Mouse (Mus musculus): ENCODE measurements around the gene Dnal4.

Gene Dnal4

GRCm38 (mm10) chr15:79760956-79761355 lies 16.7 kb downstream of the Dnal4 start:
- no peak for DNase-seq

DNA sequence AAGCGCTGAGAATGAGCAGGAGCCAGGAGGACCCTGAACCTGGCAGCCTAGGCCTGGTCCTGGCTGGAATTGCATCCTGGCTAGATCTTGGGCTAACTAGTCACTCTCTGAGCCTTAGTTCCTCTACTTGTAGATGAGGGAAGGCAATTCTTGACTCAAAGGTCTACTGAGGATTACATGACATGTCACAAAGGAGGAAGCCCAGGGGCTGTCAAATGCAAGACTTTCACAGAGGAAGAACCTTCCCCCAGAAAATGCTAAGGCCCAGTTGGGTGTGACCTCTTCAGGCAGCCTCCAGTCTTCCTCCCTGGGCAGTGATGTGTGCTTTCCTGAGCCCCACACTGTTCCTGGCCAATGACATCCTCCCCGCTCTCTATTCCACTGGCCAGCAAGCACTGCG lies 20.5 kb downstream of the Dnal4 start:
- DNase-seq: no peak

- no peak for DNase-seq
Measured at GRCm38 (mm10) chr15:79755977-79756625, 21.5 kb downstream of the Dnal4 start.

GRCm38 (mm10) chr15:79755176-79755575 lies 22.5 kb downstream of the Dnal4 start:
- DNase-seq: no peak

DNA sequence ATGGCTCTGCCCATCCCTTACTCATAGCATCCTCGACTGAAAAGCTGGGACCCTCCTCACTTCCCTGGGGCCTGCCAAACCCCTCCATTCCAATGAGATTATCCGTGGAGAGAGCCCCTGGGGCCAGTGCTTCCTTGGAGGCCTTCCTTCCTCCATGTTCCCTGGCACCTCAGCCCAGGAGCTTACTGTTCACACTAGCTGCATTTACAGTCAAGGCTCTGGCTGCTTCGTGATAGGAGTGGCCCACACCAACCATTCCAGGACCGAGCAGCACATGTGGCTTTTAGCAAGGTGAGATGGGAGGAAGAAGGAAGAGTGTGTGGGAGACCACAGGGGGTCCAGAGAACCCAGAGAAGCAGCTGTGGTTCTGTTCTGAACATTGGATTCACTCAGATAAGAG lies 23.8 kb downstream of the Dnal4 start:
- DNase-seq: no peak

DNA sequence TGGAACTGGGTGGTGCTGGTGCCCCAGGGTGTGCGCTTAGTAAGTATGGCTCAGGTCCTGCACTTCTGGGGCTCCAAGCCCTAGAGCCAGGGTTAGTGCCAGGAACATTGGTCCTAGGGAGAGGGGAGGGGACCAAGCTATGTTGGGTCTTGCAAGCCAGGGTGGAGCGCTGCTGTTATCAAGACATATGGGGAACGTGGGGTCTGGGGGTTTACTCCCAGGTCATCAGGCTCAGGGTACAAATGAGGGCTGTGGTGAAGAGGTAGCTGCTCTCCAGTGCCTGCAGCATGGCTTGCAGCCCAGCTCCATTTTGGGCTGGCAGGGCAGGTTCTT lies 24.3 kb downstream of the Dnal4 start:
- DNase-seq: no peak

- DNase-seq: peak; percentile 80
Measured at GRCm38 (mm10) chr15:79752742-79753419, 24.8 kb downstream of the Dnal4 start.

DNA sequence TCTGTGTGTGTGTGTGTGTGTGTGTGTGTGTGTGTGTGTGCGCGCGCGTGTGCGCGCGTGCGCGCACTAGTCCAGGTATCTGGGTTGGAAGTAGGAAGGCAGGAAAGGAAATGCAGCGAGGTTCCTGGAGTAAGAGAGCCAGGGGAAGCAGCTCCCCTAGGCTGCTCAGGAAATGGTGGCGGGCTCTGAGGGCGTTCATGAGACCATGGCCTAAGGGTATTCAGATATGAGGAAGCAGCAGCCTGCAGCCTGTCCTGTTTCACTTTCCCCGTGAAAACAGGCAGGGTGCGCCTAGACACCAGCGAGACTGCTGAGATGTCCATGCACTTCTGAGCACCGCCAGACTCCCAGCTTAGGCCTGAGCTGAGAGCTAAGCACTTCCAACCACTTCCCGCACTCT lies 25.9 kb downstream of the Dnal4 start:
- no peak for DNase-seq

GRCm38 (mm10) chr15:79750266-79750665 lies 27.4 kb downstream of the Dnal4 start:
- no peak for DNase-seq

DNA sequence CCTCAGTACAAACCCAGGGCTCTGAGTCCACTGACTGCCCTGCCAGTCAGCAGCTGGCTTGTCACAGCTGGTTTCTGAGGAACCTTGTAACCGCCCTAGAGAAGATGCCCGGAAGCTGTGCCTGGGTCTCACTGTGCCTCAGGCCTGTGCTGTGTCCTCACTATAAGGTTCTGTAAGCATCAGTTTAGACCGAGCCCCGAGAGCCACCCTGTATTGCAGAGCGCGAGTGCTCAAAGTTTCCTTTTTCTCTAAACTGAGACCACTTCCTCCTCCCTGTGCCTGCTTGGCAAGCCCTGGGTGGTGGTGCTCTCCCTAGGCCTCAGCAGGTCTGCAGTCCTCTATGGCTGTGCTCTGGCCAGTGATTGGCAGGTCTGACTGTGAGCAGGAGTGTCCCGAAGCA lies 28.5 kb downstream of the Dnal4 start:
- no peak for DNase-seq

- no peak for DNase-seq
Measured at GRCm38 (mm10) chr15:79747998-79748397, 29.7 kb downstream of the Dnal4 start.

GRCm38 (mm10) chr15:79745883-79746282 lies 31.8 kb downstream of the Dnal4 start:
- DNase-seq: no peak

GRCm38 (mm10) chr15:79745312-79745711 lies 32.3 kb downstream of the Dnal4 start:
- DNase-seq: no peak

DNA sequence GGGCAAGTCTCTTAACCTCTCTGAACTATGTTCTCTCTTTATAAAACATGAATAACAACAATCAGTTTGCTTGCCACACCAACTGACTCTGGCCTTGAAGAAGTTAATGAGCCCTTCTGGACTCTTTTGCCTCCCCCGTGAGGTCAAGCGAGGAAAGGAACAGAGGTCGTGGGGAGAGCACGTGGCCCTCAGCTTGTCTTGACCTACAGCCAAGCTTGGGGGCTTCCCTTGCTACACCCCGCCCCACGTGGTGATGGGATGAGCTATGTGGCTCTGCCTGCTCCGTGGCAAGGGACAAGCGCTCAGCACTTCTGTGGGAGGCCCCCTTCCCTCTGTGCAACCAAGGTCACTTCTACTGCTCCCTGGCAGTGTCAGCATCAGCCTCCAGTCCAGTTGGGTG lies 32.9 kb downstream of the Dnal4 start:
- no peak for DNase-seq

GRCm38 (mm10) chr15:79744001-79744400 lies 33.6 kb downstream of the Dnal4 start:
- DNase-seq: no peak

DNA sequence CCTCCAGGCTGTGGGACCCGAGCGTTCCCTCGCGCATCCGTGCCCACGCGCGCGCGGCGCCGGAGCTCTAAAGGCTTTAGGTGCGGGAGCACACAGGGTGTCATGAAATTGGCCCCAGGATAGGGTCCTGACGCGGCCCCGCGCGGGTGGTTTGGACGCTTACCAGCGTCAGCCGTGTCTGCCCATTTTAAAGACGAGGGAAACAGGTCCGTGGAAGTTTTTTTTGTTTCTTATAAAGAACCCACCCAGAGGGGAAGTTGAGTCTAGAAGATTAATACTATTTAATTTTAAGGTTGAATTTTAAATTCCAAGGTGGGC lies 35.0 kb downstream of the Dnal4 start:
- no peak for DNase-seq

DNA sequence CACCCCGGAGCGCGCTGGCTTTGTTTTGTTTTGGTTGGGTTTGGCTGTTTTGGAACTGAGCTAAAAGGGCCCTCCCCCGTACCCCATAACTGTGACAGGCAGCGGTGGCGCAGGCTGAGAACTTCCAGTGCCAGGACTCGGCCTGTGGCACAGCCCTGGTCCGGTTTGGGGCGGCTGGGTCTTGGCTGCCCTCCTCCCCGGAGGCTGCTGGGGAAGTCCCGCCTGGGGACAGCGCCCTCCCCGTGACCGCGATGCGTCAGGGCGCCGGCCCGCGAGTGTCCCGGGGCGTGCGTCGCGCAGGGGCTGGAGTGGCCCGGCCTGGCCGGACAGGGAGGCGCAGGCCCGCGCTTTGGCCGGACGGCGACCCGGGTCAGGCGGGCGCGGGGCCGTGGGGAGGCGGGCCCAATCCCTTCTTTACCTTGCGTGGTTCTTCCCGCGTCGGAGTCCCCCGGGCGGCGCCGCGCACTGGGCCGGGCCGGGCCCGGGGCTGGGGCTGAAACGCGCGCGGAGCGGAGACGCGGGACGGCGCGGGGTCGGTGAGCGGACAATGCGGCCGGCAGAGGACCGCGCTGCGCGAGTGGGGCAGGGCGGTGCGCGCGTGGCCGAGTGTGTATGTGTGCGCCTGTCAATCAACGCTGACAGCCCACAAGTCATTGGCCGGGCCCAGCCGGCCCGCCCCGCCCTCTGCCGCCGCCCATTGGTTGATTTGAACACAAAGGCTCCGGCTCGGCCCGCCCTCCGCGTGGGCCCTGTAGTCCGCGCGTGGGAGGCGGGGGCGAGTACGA lies 35.5 kb downstream of the Dnal4 start, which contains the start of gene Sun2:
Sun2 (minus strand) TSS at position 616 of the 785 bp plus-strand sequence.
- DNase-seq: peak; percentile 94

GRCm38 (mm10) chr15:79741173-79741858 lies 36.3 kb downstream of the Dnal4 start:
- DNase-seq: no peak

GRCm38 (mm10) chr15:79740739-79741138 lies 36.9 kb downstream of the Dnal4 start:
- no peak for DNase-seq

GRCm38 (mm10) chr15:79734311-79734710 lies 43.3 kb downstream of the Dnal4 start:
- DNase-seq: no peak

DNA sequence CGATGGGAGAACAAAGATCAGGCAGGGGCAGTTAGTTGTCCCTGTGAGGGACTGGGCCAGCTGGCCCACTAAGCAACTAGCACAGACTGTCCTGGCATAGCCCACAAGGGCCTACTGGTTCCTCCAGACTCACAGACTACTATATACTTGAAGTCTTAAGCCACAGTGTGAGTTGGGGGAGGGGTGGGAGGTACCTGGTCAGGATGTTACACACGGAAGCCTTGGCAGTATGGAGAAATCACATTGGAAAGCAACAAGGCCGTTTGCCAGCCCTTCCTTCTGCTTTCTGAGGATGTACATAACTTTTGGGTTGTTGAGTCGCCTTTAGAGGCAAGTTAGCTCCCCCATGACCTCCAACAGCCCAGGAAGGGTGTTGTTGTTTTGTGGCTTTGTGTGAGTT lies 44.0 kb downstream of the Dnal4 start:
- DNase-seq: no peak

GRCm38 (mm10) chr15:79733192-79733591 lies 44.5 kb downstream of the Dnal4 start:
- DNase-seq: no peak

- no peak for DNase-seq
Measured at GRCm38 (mm10) chr15:79731554-79731953, 46.1 kb downstream of the Dnal4 start.
